Mouse (Mus musculus) layer of hippocampus, adult 9-11 months (tissue): ENCODE results near the gene Evpl.
"Not testable (repeated sequence)": the region's sequence is repeated elsewhere in the genome, so short reads cannot be mapped to it uniquely, and the experiment has no call there.

ENCODE experiments used
- DNase-seq: peaks from one replicate; pipeline ENCODE4 v3.0.0; 2022

Gene Evpl

DNA sequence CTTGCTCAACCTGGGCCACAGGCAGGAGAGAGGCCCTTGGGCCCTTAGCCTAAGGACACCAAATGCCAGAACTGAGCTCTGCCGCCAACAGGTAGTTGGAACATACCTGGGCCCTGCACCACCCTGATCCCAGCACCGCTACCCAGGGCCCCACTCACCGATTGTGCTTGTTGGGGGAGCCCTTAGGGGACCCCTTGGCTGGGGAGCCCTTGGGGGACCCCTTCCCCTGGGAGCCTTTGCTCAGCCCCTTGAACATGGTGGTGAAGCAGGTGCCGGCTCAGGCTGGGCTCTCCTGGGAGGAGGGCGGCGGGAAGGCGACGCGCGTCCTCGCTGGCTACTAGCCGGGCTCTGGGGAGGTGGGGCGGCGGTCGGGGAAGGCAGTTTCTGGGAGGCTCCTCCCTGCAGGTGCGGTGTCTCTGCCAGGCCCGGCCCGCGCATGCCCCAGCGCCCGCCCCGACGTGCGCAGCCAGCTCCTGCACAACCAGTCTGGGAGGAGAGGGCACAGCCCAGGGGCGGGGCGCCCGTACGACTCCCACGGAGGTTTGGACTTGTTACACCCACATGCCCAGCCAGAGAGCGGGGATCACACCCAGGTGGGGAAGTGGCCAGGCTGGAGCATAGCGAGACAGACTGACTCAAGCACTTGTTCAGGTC is at the start of gene Evpl:
Gene Evpl (minus strand): TSS at position 336 of the 654 bp plus-strand sequence.
- no peak for DNase-seq

DNA sequence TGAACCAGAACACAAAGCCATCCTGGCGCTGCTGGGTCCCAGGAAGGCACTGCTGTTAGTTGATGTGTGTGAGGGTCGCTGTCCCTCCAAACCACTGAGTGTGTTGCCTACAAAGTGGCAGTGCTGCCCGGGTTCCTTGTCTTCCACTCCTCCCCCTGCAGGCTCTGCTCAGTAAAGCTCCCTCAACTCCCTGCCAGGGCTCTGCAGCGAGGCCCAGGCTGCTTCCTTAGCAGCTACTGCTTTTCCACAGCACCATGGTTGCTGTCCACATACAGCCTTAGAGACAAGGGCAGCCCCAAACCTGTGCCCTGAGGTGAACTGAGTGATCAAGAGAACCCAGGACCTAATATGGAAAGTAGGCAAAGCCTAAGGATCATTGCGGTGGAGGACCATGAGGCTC is 49.5 kb upstream of the Evpl start:
- no peak for DNase-seq

DNA sequence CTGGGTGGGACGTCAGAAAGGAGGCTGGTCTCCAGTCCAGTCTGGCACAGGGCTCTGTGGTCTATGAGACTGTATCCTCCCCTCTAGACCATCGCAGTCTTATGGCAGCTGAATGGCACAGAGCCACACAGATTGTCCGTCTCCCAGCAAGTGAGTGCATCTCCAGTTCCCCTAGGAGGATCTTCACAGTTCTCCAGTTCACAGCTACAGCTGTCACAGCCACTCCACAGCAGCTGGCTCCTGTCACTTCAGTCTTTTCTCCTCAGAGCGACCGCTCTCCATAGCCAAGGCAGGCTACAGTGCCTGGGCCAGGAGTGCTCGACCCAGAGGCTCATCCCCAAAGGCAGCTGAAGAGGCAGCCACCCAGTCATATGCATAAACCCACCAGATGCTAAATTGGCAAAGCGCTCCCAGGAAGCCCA is 47.9 kb upstream of the Evpl start:
- DNase-seq, result no peak

DNA sequence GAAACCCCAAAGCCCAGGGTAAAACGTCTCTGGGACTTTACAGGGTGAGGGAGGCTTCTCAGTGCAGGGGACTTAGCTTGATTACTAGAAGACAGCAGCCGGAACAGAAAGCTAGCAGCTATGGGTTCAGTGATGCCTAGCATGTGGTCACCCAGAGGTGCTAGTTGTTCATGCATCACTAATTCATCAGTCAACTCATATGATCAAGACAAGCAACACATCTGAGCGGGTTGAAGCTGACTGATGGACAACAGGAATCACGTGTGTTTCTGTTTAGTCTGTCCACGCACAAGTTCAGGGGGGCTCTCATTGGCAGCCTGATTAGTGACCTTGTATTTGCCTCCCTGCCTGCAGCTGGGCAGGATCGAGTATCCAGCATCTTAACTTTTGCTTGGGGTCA is 46.1 kb upstream of the Evpl start:
- DNase-seq, result no peak

DNA sequence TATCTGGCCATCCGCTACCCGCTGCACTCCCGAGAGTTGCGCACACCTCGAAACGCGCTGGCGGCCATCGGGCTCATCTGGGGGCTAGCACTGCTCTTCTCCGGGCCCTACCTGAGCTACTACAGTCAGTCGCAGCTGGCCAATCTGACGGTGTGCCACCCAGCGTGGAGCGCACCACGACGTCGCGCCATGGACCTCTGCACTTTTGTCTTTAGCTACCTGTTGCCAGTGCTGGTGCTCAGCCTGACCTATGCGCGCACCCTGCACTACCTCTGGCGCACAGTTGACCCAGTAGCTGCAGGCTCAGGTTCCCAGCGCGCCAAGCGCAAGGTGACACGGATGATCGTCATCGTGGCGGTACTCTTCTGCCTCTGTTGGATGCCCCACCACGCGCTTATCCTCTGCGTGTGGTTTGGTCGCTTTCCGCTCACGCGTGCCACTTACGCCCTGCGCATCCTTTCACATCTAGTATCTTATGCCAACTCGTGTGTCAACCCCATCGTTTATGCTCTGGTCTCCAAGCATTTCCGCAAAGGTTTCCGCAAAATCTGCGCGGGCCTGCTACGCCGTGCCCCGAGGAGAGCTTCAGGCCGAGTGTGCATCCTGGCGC is 45.1 kb upstream of the Evpl start:
- no peak for DNase-seq

DNA sequence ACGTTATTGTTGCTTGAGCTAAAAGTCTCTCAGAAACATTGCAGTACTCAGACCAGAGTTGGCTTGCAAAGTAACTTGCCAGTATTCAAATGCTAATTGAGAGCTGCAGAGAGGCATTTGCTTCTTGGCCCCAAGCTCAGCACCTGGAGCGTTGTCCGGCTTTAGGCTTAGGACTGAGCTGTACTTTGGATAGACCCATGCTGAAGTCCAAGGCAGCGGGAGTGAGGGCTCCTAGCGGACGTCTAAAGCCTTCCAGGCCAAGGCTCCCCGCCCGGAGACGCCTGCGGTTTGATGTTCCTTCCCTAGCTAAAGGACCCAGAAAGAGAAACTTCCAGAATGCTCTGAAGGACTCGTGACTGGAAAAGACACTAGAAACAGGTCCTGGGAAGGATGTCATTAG is 44.2 kb upstream of the Evpl start:
- no peak for DNase-seq

DNA sequence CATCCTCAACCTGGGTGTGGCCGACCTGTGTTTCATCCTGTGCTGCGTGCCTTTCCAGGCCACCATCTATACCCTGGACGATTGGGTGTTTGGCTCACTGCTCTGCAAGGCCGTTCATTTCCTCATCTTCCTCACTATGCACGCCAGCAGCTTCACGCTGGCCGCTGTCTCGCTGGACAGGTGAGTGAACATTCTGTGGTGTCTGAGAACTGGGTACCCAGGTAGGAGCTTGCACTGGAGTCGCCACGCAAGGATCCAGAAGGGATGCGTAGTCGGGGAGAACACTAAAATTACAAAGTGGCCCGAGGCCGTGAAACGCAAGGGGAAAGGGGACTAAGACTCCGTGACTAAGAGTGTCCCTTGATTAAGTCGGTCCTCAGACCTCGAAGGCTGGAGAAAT is 43.8 kb upstream of the Evpl start:
- DNase-seq, result no peak

DNA sequence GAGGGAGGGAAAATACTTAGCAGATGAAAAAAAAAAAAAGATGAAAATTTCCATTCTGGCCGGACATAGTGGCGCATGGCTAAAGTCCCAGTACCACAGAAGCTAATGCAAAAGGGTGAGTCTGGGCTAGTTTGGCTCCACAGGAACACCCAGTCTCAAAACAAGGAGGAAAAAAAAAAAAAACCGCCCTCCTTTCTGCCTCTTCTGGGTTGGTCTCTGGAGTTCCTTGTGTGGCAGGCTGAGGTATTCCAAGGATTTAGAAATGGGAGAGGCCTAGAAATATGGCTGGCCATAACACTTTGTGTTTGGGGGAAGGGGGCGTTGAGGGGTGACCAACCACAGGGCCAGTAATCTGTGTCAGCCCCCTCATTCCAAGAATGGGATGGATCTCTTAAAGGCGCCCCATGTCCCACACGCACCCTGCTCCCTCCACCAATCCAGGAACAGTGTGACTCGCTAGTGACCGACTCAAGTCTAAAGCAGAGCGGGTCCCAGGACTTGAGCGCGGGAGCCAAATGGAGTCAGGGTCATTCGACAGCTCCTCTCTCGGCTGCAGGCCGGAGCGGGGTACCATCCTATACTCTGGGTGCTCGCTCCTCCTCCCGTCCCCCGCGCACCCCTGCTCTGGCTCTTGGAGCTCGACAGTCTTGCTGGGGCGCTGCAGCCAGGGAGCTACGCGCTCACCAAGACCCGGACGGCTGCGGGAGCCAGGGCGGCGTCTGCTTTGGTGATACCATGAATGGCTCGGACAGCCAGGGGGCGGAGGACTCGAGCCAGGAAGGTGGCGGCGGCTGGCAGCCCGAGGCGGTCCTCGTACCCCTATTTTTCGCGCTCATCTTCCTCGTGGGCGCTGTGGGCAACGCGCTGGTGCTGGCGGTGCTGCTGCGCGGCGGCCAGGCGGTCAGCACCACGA is 43.1 kb upstream of the Evpl start, which contains the start of gene Galr2:
Gene Galr2 (plus strand): TSS at position 189 of the 913 bp plus-strand sequence.
- no peak for DNase-seq

DNA sequence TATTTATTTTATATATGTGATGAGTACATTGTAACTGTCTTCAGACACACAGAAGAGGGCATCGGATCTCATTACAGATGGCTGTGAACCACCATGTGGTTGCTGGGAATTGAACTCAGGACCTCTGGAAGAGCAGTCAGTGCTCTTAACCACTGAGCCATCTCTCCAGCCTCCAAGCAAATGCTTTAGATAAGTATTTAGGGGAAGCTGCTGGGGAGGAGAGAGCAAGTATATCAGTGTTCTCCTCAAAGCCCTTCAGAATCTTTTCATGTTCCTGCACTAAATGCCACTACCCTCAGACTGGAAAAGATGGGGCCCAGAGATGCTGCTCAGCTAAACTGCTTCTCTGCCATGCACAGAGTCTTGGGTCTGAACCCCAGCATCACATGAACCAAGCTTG is 39.3 kb upstream of the Evpl start:
- DNase-seq, result not testable (repeated sequence)

DNA sequence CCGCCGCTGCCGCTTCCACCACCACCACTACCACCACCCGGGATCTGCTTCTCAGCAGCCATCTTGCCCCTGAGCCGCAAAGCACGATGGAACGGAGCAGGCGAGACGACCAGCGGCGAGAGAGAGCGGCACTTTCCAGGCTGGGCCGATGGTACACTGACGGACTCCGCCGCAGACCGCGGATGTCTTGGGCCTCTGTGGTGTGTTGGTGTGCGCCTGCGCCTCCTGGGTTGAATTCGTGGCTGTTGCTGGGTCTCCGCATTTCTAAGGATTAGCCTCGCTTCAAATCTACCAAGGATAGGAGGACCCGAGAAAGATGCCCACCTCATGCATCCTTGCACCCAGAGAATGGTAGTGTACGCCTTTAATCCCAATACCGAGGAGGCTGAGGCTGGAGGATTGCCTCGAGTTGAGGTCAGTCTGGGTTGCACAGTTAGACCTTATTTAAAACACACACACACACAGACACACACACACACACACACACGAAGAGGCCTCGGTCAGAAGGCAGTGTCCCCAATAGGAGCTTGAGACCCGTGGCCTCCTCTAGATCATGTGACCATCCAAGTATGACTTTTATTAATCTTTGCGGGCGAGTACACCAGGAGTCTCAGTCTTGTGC is 36.3 kb upstream of the Evpl start, which contains the start of gene Srp68:
Gene Srp68 (minus strand): TSS at position 173 of the 622 bp plus-strand sequence.
- peak; percentile 92 for DNase-seq

DNA sequence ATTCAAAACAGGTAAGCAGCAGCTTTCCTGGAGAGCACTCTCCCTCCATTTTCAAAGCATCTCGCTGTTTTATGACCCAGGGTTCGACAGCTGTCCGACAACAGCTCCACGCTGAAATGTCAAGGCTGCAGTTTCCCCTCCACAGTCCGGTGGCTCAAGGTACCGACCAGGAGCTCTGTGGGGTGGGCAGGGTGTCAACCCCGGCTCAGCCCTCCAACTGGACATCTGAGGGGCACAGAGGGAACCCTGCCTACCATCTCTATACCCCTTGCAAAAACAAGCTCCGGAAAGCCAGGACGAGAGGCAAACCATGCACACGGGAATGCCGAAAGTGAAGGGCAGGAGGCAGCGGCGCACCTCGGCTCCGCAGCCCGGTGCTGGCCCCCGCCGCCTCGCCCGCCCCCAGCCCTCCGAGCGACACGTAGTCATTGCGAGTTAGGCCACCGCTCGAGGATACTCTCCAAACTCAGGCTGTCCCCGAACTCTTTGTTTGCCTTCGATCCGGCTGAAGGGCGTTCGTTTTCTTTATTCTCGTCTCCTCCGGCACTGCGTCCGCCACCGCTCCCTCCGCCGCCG is 35.7 kb upstream of the Evpl start:
- no peak for DNase-seq

DNA sequence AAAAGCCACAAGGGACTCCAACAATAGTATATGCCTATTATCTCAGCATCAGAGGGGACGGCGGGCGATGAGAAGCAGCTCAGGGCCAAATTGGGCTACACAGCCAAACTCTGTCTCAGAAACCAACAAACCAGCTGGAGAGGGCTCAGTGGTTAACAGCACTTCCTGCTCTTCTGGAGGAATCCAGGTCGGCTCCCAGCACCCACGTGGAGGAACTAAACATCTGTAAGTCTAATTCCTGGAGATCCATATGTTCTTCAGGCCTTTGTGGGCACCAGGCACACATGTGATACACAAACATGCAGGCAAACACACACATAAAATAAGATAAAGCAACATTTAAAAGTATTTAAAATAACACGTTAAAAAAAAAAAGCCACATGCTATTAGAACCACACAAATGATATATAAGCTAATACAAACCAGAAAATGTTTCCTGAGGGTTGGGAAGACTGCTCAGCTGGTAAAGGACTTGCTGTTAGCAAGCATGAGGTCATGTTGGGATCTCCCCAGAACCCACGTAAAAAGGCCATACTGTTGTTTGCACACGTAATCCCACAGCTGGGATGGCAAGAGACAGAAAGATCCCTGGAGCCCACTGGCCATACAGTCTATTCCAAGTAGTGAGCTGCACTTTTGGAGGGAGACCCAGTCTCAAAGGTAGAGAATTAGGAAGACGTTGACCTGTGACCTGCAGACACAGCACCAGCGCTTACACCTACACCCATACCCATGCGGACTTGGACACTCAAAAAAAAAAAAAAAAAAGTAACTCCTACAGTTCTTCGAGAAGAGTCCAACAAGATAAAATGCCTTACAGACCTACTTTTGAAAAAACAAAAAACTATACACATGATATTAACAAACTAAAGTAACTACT is 35.0 kb upstream of the Evpl start:
- DNase-seq, result no peak

DNA sequence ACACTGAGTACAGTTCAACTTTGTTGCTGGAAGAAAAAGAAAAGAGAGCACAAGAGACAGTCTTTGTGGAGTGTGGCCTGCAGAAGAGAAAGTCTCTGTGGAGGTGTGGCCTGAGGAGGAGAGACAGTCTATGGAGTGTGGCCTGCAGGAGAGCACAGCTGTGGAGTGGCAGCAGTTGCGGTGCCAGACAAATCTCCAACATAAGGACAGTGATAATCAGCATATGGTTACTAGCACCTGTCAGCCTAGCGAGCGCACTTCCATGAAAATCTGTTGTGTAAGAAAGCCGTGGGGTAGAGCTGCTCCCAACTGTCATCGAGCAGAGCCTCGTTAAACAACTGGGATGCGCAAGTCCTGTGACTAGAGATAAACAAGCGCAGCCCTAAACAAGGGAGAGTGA is 31.7 kb upstream of the Evpl start:
- peak; percentile 31 for DNase-seq

DNA sequence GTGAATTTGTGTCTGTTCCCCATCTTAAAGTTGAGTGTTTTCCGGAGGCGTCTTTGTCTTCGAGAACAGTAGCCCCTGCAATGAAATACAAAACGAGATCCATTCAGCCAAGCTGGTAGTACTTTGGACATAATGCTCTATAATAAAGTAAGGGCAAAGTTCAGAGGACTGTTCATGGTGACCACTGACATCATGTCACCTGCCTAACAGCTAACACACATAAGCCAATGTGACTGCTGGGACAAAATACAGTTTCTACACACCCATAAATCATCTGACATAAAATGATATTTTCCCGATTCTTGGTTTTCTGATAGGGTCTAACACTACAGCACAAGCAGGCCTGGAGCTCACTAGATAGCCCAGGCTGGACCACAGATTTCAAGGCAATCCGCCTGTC is 30.4 kb upstream of the Evpl start:
- DNase-seq, result no peak

DNA sequence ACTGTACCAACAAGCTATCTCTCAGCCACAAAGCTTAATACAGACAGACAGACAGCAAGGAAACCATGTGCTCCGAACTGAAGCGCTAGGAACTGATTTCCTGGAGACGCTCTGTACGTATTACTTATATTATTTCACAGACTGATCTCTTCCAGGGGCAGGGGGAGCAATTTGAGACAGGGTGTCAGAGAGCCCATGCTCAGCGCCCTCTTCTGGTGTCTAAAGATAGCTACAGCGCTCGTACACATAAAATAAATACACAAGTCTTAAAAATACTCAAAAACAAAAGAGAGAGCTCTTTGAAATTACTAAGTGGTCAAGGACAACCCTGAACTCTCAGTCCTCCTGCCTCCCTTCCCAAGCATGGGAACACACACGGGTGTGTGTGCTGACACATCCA is 29.8 kb upstream of the Evpl start:
- DNase-seq, result no peak

DNA sequence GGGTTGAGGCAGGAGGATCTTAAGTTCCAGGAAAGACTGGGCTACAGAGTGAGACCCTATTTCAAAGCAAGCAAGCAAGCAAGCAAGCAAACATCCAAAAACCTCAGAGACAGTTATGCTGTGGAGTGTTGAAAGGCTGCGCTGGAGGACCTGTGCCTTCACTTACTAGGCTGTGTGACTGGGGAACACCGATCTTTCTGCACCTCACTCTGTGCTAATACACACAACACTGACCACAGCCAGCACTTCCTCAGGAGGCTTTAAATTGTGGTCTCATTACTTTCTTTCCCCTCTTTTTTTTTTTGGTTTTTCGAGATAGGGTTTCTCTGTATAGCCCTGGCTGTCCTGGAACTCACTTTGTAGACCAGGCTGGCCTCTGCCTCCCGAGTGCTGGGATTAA is 28.0 kb upstream of the Evpl start:
- DNase-seq, result no peak

DNA sequence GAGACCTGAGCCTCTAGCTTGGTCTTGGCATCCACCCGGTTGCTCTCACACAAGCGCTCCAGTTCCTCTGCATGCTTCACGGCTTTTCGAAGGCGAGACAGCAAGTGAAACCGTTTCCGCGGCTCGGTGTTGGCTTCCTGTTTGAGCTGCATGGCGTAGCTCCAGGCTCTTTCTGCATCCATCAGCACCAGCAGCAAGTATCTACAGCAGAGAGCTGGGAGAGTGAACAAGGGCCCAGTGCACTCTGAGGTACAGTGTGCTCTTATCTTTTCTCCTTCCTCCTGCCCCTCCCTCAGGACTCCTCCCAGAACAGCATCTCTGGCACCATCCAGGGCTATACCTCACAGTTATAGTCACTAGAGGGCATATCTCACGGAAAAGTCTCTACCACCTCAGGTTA is 27.5 kb upstream of the Evpl start:
- DNase-seq, result peak; percentile 17

DNA sequence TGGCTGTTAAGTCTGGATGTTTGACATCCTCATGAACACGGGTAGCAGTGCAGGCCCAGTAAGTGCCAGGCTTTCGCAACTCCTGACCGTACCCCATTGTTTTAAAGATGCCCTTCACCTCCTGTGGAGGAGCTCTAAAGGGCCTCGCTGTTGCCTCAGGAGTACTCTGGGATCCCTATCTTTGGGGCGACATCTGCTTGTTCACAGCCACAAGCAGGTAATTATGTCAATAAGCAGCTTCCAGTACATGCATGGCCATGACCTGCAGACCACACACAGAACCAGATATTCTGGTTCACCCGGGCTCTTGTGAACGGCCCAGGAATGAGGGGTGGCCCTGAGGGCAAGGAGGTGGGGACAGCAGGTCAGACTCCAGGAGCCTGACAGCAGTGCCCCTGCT is 22.4 kb upstream of the Evpl start:
- no peak for DNase-seq

DNA sequence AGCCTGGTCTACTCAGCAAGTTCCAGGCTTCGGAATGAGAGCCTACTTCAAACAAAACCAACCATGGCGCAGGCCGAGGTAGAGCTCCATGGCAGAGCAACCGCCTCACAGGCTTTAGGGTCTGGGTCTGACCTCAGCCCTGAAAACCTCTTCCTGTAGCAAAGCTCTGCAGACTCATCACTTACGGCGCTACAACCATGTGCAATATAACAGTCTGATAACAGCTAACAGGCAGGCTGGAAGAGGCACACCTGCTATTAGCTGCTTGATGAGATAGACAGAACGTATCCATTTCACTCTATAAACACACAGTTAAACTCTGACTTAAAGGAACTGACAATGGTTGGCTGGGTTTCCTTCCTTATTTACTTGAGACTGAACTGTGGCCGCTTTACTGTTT is 21.6 kb upstream of the Evpl start:
- DNase-seq, result no peak

DNA sequence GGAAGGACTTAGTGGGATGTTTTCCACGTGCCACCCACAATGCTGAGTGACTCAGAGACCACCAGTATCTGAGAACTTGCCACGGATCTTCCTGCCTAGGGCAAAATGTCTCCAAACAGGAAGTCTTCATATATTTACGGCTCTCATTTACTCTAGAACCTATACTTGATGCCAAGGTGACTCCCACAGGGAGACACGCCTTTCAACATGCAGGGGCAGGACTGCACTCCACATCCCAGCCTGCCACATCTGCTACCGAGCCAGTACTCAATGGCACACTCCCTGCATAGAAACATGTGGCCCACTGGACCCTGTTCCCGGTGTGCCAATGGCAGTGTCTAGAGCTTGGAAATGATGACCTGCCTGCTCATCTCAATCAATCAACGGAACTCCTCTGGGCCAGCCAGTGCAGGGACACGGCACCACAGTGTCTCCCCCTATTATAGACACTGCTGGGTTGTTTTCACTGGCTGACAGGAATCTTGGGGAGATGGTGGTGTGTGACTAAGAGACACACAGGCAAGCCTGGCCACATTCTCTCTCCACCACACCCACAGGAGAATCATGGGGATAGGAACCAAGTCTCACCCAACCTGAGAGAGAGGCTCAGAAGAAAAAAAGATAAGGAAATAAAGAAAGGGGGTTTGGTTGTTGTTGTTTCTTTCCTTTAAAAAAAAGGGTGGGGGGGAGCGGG is 18.3 kb upstream of the Evpl start:
- no peak for DNase-seq
